Mouse (Mus musculus) layer of hippocampus, adult 18-20 months (tissue): Measurements from ENCODE around the gene Sema3f. TPM values are rescaled to one million over a fixed set of nuclear protein-coding genes. Genes with fewer than 3 reads are reported as not detected.

Experiments used
- DNase-seq, 2 experiments: peaks; one replicate each; pipeline ENCODE4 v3.0.0; 2022; ENCODE audit warnings: low spot score in 2 of 2
- total RNA-seq, 2 experiments: library from RNA; stranded (reverse); gene quantifications; 2 replicates each; pipeline ENCODE4 v1.2.3; 2021

The Sema3f gene
- total RNA-seq, 2 experiments from 2014 or later: 2.8 to 5.9 TPM

DNA sequence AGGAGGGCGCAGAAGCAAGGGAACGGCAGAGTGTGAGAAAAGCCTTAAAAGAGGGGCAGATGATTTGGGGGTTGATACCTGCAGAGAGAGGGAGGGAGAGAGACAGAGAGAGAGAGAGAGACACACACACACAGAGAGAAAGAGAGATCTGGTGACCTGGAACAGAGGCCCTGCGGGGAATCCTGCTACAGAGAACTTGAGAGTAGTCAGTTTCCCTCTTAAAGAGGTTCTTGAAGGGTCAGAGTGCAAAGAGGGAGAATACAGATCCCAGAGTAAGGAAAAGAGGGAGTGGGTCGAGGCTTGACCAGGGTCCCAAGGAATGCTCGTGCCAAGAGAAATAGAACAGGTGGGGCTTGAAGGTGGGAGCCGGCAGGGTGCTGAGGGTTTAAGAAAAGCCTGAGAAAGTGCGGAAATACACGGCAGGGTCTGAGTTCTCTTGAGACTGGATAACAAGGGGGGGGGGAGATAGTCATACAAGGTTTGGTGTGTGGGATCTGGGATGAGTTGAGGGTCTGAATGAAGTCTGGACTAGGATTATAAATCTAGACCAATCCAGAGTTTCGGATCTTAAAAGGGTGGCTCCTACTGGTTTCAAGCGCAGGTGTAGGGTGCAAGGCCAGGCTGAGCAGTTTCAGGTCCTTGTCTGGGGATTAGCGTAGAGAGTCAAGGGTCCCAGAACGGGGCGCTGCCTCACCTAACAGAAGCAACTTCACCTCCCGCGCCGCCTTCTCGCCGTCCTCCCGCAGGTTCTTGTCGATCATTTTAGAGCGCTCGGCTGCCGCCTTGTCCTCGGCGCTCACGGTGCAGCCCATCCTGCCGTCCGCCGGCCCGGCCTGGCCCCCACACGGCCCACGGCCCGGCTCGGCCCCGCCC lies 75.6 kb downstream of the Sema3f start:
- DNase-seq: no peak

DNA sequence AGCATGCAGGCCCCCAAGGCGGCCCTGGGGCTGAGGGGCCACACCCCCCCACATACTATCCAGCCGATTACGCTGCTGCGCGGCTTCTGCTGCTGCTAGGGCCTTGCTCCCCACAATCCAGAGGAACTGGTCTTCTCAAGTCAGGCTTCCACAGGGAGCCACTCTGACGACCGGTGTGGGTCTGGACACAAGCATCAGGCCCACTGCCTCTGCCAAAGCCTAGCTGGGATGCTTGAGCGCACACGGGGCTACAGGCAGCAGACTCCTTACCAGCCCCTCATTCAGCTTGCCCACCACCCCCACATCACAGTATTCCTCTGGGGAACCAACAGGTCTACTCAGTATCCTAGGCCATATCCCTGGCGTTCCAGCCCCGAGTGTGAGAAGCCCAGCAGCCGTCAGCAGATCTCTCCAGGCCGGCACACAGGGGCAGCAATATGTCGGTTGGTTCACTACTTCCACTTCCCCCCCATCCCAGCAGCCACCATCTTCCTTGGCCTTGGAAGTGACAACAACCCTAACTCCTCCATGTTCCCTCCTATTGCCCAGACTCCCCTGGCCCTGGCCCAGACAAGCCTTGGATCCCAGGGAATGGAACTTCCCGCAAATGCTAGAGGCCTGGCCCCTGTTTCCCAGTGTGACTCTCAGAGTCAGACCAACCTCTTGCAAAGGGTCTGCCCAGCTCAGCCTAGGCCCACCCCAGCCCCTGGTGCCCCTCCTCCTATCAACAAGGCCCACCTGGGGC lies 76.4 kb downstream of the Sema3f start:
- DNase-seq: no peak

DNA sequence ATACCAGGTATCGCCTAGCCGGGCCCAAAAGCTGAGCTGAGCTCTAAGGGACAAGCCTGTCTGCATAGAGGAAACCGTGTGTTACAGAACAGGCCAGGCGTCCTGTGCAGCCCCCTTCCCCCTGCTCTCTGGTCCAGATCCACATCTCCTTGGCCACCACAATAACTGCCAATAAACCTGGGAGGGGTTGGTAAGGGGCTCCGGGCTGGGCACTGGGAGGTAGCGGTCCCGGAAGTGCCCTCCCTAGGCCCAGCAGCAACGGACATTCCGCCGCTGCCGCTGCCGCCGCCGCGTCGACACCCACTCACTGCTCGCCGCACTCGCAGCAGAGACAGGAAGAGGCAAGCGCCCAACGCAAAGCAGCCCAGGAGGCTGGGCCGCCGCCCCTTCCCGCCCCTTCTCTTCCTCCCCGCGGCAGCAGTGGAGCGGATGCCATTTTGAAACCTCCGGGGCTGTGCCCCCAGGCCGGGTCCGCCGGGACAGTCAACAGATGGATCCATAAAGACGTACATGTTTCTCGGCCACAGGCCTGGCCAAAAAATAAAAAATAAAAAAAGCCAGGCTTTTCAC lies 77.1 kb downstream of the Sema3f start:
- peak; percentile 76 to 80 for DNase-seq

DNA sequence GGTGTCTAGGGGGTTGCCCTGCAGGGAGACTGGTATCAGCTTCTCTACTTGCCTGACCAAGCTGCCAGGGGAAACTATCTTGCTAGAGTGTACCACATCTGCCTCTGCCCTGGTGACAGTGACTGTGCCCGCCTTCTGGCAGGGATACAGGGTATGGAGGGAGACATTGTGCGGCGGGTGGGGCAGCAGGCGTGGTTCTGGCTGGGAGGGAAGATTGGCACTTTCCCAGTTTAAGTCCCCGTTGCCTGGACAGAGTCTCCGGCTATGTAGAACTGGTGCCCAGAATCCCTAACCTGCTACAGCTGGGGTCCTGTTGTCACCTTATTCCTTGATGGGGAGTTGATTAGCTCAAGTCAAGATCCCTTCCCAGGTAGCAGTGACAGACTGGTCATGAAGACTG lies 77.8 kb downstream of the Sema3f start:
- no peak for DNase-seq

GRCm38 (mm10) chr9:107631861-107632260 lies 78.4 kb downstream of the Sema3f start:
- DNase-seq: no peak

Other genes starting within 250 kb of the Sema3f start
- gene Tmem115, start 176.5 kb downstream of the Sema3f start, total RNA-seq: 10 to 100 TPM; 41.7 to 42.3 TPM
- 10 to 100 TPM; 15.4 to 17.2 TPM for gene Cyb561d2, start 168.3 kb downstream of the Sema3f start, total RNA-seq
- gene Nprl2, start 168.2 kb downstream of the Sema3f start, total RNA-seq: 10 to 100 TPM; 40.6 to 44.5 TPM
- 1 to 10 TPM; 5.7 to 6.2 TPM for gene Zmynd10, start 163.2 kb downstream of the Sema3f start, total RNA-seq
- 10 to 100 TPM; 16.3 to 18.1 TPM for gene Rassf1, start 158.9 kb downstream of the Sema3f start, total RNA-seq
- 10 to 100 TPM; 86.2 to 86.5 TPM for gene Tusc2, start 147.2 kb downstream of the Sema3f start, total RNA-seq
- gene Hyal2, start 142.5 kb downstream of the Sema3f start, total RNA-seq: 10 to 100 TPM; 15.8 to 16.6 TPM
- gene Hyal1, start 133.5 kb downstream of the Sema3f start, total RNA-seq: 1 to 10 TPM; 5.1 to 7.3 TPM
- 10 to 100 TPM; 10.7 to 13.5 TPM for gene Naa80, start 131.6 kb downstream of the Sema3f start, total RNA-seq
- 1 to 10 TPM; 1.1 to 1.4 TPM for gene Hyal3, start 129.7 kb downstream of the Sema3f start, total RNA-seq
- 10 to 100 TPM; 12.5 to 13.2 TPM for gene Ifrd2, start 122.8 kb downstream of the Sema3f start, total RNA-seq
- gene Sema3b, start 101.2 kb downstream of the Sema3f start, total RNA-seq: 1 to 10 TPM; 1.5 to 2.5 TPM
- 100 to 1,000 TPM; 228 to 231 TPM for gene Gnai2, start 75.1 kb downstream of the Sema3f start, total RNA-seq
- gene Slc38a3, start 40.9 kb downstream of the Sema3f start, total RNA-seq: 10 to 100 TPM; 57.8 to 62.6 TPM
- gene Gnat1, start 30.8 kb downstream of the Sema3f start, total RNA-seq: not detected
- 100 to 1,000 TPM; 126 to 142 TPM for gene Rbm5, start 60.5 kb upstream of the Sema3f start, total RNA-seq
- gene Rbm6, start 162.8 kb upstream of the Sema3f start, total RNA-seq: 10 to 100 TPM; 52.3 to 59.6 TPM
- 10 to 100 TPM; 25.9 to 27.4 TPM for gene Mon1a, start 177.7 kb upstream of the Sema3f start, total RNA-seq
- 1 to 10 TPM; 1.9 TPM for gene Mst1r, start 196.4 kb upstream of the Sema3f start, total RNA-seq
- not detected for gene Actl11, start 218.0 kb upstream of the Sema3f start, total RNA-seq
- 100 to 1,000 TPM; 554 to 575 TPM for gene Camkv, start 225.2 kb upstream of the Sema3f start, total RNA-seq
- gene Traip, start 239.7 kb upstream of the Sema3f start, total RNA-seq: 10 to 100 TPM; 17.1 to 18.9 TPM